In the genomic region with DNA sequence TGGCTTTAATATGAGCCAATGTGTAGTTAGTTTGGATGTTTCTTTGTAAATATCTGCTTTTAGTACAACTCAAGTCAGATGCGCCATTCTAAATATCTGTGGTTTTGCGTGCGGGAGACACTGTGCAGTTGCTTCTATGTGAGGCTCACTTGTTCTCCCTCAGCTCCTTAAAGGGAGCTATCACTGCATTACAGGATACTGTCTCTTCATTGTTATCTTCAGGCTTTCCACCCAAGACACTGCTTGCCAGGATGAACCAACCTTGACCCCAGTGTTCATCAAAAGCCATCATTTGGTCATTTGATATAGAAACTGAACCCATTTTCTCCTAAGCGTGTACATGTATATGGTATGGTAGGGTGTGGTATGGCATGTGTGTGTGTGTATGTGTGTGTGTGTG, we compare ENCODE assay signal across 23 mouse cellular contexts.
"Had no signal": no experiment of that assay in that cellular context is flagged by ENCODE, and none has a peak within 500 bp of the region (broad histone marks: within the 10 kb centered on the region; RNA-seq: fewer than 3 reads in every experiment).

No protein-coding gene starts in this region.

- H3K4me1 ChIP-seq: intestine, embryonic 15.5 days; lung, embryonic 15.5 days; midbrain, embryonic 12.5 days; midbrain, embryonic 15.5 days; neural tube, embryonic 12.5 days; neural tube, embryonic 15.5 days; stomach, embryonic 15.5 days had no signal

- ATAC-seq: intestine, embryonic 15.5 days had no signal

- H3K4me3 ChIP-seq: intestine, embryonic 15.5 days; layer of hippocampus, adult 2 months; left cerebral cortex, adult 2 months; lung, embryonic 15.5 days; midbrain, embryonic 12.5 days; midbrain, embryonic 15.5 days; neural tube, embryonic 12.5 days; neural tube, embryonic 15.5 days; stomach, embryonic 15.5 days had no signal

- H3K4me2 ChIP-seq: intestine, embryonic 15.5 days; lung, embryonic 15.5 days; midbrain, embryonic 12.5 days; midbrain, embryonic 15.5 days; neural tube, embryonic 12.5 days; neural tube, embryonic 15.5 days; stomach, embryonic 15.5 days had no signal

- H3K27me3 ChIP-seq: intestine, embryonic 15.5 days; lung, embryonic 15.5 days; midbrain, embryonic 12.5 days; midbrain, embryonic 15.5 days; neural tube, embryonic 12.5 days; neural tube, embryonic 15.5 days; stomach, embryonic 15.5 days had no signal

- H3K27ac ChIP-seq: intestine, embryonic 15.5 days; layer of hippocampus, adult 2 months; left cerebral cortex, adult 2 months; lung, embryonic 15.5 days; midbrain, embryonic 12.5 days; midbrain, embryonic 15.5 days; neural tube, embryonic 12.5 days; neural tube, embryonic 15.5 days; stomach, embryonic 15.5 days had no signal

- H3K9me3 ChIP-seq: intestine, embryonic 15.5 days; lung, embryonic 15.5 days; midbrain, embryonic 12.5 days; midbrain, embryonic 15.5 days; neural tube, embryonic 12.5 days; neural tube, embryonic 15.5 days; stomach, embryonic 15.5 days had no signal

- H3K36me3 ChIP-seq: intestine, embryonic 15.5 days; lung, embryonic 15.5 days; midbrain, embryonic 15.5 days had no signal

- H3K9ac ChIP-seq: intestine, embryonic 15.5 days; lung, embryonic 15.5 days; midbrain, embryonic 12.5 days; midbrain, embryonic 15.5 days; neural tube, embryonic 12.5 days; neural tube, embryonic 15.5 days; stomach, embryonic 15.5 days had no signal

- DNase-seq: kidney, adult 11 months; kidney, adult 9 months; kidney, postnatal 14 days; kidney, postnatal 4 days; layer of hippocampus, adult 9-11 months; layer of hippocampus, postnatal 36 days; lung, adult 18-20 months; lung, postnatal 10 days; lung, postnatal 36 days; right cerebral cortex, adult 18-20 months; right cerebral cortex, postnatal 25 days; spleen, adult 18-20 months; thymus, postnatal 14 days; thymus, postnatal 4 days had no signal
